Mouse (Mus musculus) hindbrain, embryonic 11.5 days (tissue): ENCODE data around the gene Gmnn. TPM values are rescaled to one million over a fixed set of nuclear protein-coding genes. Genes with fewer than 3 reads are reported as not detected.

Source experiments
- ATAC-seq: fragments of 200-750 bp; cut with Nextera tagmentation; 2 replicates; pipeline ENCODE4 v1.8.0; 2017; ENCODE audit warnings: mild to moderate bottlenecking, moderate TSS enrichment, moderate library complexity; ENCODE audit not compliant: low FRiP score
- DNase-seq: peaks from one replicate; pipeline ENCODE4 v3.0.0-alpha.2; 2015; ENCODE audit warnings: low spot score
- H3K27ac ChIP-seq: fragments of 300-500 bp; sonication (generic); 2 replicates; pipeline ENCODE4 v1.5.1; 2014; ENCODE audit warnings: mild to moderate bottlenecking, low read depth, low read length
- H3K27me3 ChIP-seq: fragments of 300-500 bp; sonication (generic); 2 replicates; pipeline ENCODE4 v1.6.1; 2014; ENCODE audit warnings: mild to moderate bottlenecking, low read length, moderate library complexity, mixed read lengths; ENCODE audit not compliant: control insufficient read depth, insufficient read depth
- H3K36me3 ChIP-seq: fragments of 300-500 bp; sonication (generic); 2 replicates; pipeline ENCODE4 v1.6.1; 2014; ENCODE audit warnings: mild to moderate bottlenecking, low read length, moderate library complexity, mixed read lengths; ENCODE audit not compliant: control insufficient read depth, insufficient read depth
- H3K4me1 ChIP-seq: fragments of 300-500 bp; sonication (generic); replicated peaks from 2 replicates; pipeline ENCODE4 v1.6.1; 2014; ENCODE audit warnings: low read length, mixed read lengths; ENCODE audit not compliant: control insufficient read depth, insufficient read depth
- H3K4me2 ChIP-seq: fragments of 300-500 bp; sonication (generic); replicated peaks from 2 replicates; pipeline ENCODE4 v1.6.1; 2014; ENCODE audit warnings: mild to moderate bottlenecking, low read depth, low read length
- H3K4me3 ChIP-seq: fragments of 300-500 bp; sonication (generic); 2 replicates; pipeline ENCODE4 v1.5.1; 2014; ENCODE audit warnings: low read depth, low read length
- H3K9ac ChIP-seq: fragments of 300-500 bp; sonication (generic); 2 replicates; pipeline ENCODE4 v1.6.1; 2014; ENCODE audit warnings: low read depth, low read length
- H3K9me3 ChIP-seq: fragments of 300-500 bp; sonication (generic); 2 replicates; pipeline ENCODE4 v1.6.1; 2016; ENCODE audit warnings: low read length; ENCODE audit not compliant: control insufficient read depth
- WGBS: fragments of 180-500 bp; shearing (Covaris S2); extraction: QIAGEN DNeasy Blood & Tissue Kit; methylation state at CpG from one replicate; pipeline ENCODE4 v1.1.7; 2014; 5-methylcytosine and 5-hydroxymethylcytosine counted together
- polyA plus RNA-seq: library from polyadenylated mRNA; unstranded; fragments of >200 nt; fragmentation: Nextera tagmentation; extraction: Ambion mirVana; gene quantifications from 2 replicates; pipeline ENCODE4 v1.2.1, GENCODE M21; 2014

The Gmnn gene
- 126 and 128 TPM in 2 replicates for polyA plus RNA-seq

GRCm38 (mm10) chr13:24761403-24762227 lies at the start of gene Gmnn:
Gene Gmnn (minus strand): TSS chr13:24761923.
- Histone ChIP-seq H3K4me2 (peak within 1 kb of the TSS; percentile 69), H3K4me1 (no peaks in the 10 kb centered on the region), H3K4me3 (peak within 1 kb of the TSS; percentile 95), H3K36me3 (no peaks in the 10 kb centered on the region), H3K9me3 (no peaks in the 10 kb centered on the region), H3K27me3 (no peaks in the 10 kb centered on the region), H3K27ac (peak within 1 kb of the TSS; percentile 83), H3K9ac (peak within 1 kb of the TSS; percentile 82)
- DNase-seq (peak; percentile 92), ATAC-seq (peak; percentile 99)
- under 1% methylated on average over 74 of the region's 79 CpGs for WGBS

GRCm38 (mm10) chr13:24806079-24806478 lies 44.4 kb upstream of the Gmnn start:
- no peak overlapping the region for H3K4me3 ChIP-seq
- H3K36me3 ChIP-seq, result peaks cover 12% of the 10 kb centered on the region; the same call in 1 of the 2 replicates
- no peaks in the 10 kb centered on the region for H3K9me3 ChIP-seq
- H3K9ac ChIP-seq, result no peak overlapping the region
- DNase-seq (no peak), ATAC-seq (no peak)
- H3K27me3 ChIP-seq, result no peaks in the 10 kb centered on the region
- H3K4me2 ChIP-seq, result no peak overlapping the region
- no peak overlapping the region for H3K27ac ChIP-seq
- 0 out of 2 replicates have a peak, but pooled peaks cover 2% of the 10 kb centered on the region for H3K4me1 ChIP-seq

GRCm38 (mm10) chr13:24803196-24803595 lies 41.5 kb upstream of the Gmnn start:
- Histone ChIP-seq H3K36me3 (0 out of 2 replicates have a peak, but pooled peaks cover 4% of the 10 kb centered on the region), H3K9ac (0 out of 2 replicates have a peak overlapping the region, but pooled peaks have one; percentile 33), H3K27me3 (no peaks in the 10 kb centered on the region), H3K4me1 (0 out of 2 replicates have a peak, but pooled peaks cover 2% of the 10 kb centered on the region), H3K9me3 (no peaks in the 10 kb centered on the region), H3K4me3 (peak overlapping the region; percentile 99), H3K27ac (no peak overlapping the region), H3K4me2 (peak overlapping the region; percentile 79)
- ATAC-seq, result no peak
- no peak for DNase-seq
- WGBS, result 39% methylated on average over 2 of the region's 2 CpGs

- no peak for ATAC-seq
- 0 out of 2 replicates have a peak, but pooled peaks cover 1% of the 10 kb centered on the region for H3K36me3 ChIP-seq
- H3K27me3 ChIP-seq, result no peaks in the 10 kb centered on the region
- 0 out of 2 replicates have a peak, but pooled peaks cover 2% of the 10 kb centered on the region for H3K4me1 ChIP-seq
- H3K9ac ChIP-seq, result peak overlapping the region; percentile 96
- no peak overlapping the region for H3K27ac ChIP-seq
- DNase-seq, result peak; percentile 54
- H3K4me2 ChIP-seq, result peak overlapping the region; percentile 79
- peak overlapping the region; percentile 99 for H3K4me3 ChIP-seq
- H3K9me3 ChIP-seq, result no peaks in the 10 kb centered on the region
- WGBS, result under 1% methylated on average over 26 of the region's 26 CpGs
Measured at GRCm38 (mm10) chr13:24802131-24802691, 40.5 kb upstream of the Gmnn start.

- Histone ChIP-seq H3K4me1 (0 out of 2 replicates have a peak, but pooled peaks cover 2% of the 10 kb centered on the region), H3K9ac (peak within 1 kb of the TSS; percentile 96), H3K36me3 (no peaks in the 10 kb centered on the region), H3K9me3 (no peaks in the 10 kb centered on the region), H3K27me3 (no peaks in the 10 kb centered on the region), H3K27ac (peak within 1 kb of the TSS; percentile 98), H3K4me2 (peak within 1 kb of the TSS; percentile 79), H3K4me3 (peak within 1 kb of the TSS; percentile 99)
- WGBS, result 2% methylated on average over 45 of the region's 74 CpGs
- ATAC-seq, result peak; percentile 61
- peak; percentile 78 for DNase-seq
Measured at GRCm38 (mm10) chr13:24801308-24801921, 39.7 kb upstream of the Gmnn start, which contains the start of gene BC005537. Gene BC005537 (plus strand): TSS chr13:24801657.

- ATAC-seq (peak; percentile 97), DNase-seq (peak; percentile 98)
- Histone ChIP-seq H3K4me2 (peak overlapping the region; percentile 79), H3K9ac (peak overlapping the region; percentile 96), H3K27ac (peak overlapping the region; percentile 98), H3K4me1 (0 out of 2 replicates have a peak, but pooled peaks cover 2% of the 10 kb centered on the region), H3K9me3 (no peaks in the 10 kb centered on the region), H3K27me3 (no peaks in the 10 kb centered on the region), H3K4me3 (peak overlapping the region; percentile 99), H3K36me3 (no peaks in the 10 kb centered on the region)
- WGBS, result under 1% methylated on average over 42 of the region's 42 CpGs
Measured at GRCm38 (mm10) chr13:24800674-24801307, 39.1 kb upstream of the Gmnn start.

GRCm38 (mm10) chr13:24799925-24800673 lies 38.4 kb upstream of the Gmnn start:
- Histone ChIP-seq H3K4me1 (0 out of 2 replicates have a peak, but pooled peaks cover 2% of the 10 kb centered on the region), H3K9ac (peak overlapping the region; percentile 67), H3K36me3 (no peaks in the 10 kb centered on the region), H3K4me3 (peak overlapping the region; percentile 99), H3K27ac (peak overlapping the region; percentile 65; the same call in 1 of the 2 replicates), H3K4me2 (peak overlapping the region; percentile 79), H3K9me3 (no peaks in the 10 kb centered on the region), H3K27me3 (no peaks in the 10 kb centered on the region)
- WGBS, result 1% methylated on average over 31 of the region's 31 CpGs
- ATAC-seq, result peak; percentile 45
- DNase-seq, result peak; percentile 62
